Mouse (Mus musculus) lung, adult 2 months (tissue): Measurements from ENCODE around the gene Tspan13.

Experiments
- CTCF ChIP-seq: fragments of 200-500 bp; IDR thresholded peaks from 2 replicates; pipeline ENCODE4 v1.5.1; 2011; ENCODE audit warnings: mild to moderate bottlenecking, low read length, control low read depth; ENCODE audit not compliant: insufficient read depth
- POLR2A ChIP-seq: fragments of 200-500 bp; IDR thresholded peaks from 2 replicates; pipeline ENCODE4 v1.6.1; 2011; ENCODE audit warnings: low read depth, mild to moderate bottlenecking, control low read depth, low read length, borderline replicate concordance; ENCODE audit errors: extremely low read depth

GRCm38 (mm10) chr12:36088804-36089203, 46.5 kb upstream of the Tspan13 start:
- no peak for TF ChIP-seq CTCF
- no peak for TF ChIP-seq POLR2A
